Mouse (Mus musculus) MEL-GATA-1-ER (cell line): ENCODE measurements around the gene Gpd2.

Experiments used
- DNase-seq: peaks from one replicate; pipeline ENCODE4 v3.0.0-alpha.2; 2012; ENCODE audit warnings: low read depth; ENCODE audit errors: extremely low read depth

Gene Gpd2

GRCm38 (mm10) chr2:57296069-57296468, 58.6 kb downstream of the Gpd2 start:
- DNase-seq: no peak

GRCm38 (mm10) chr2:57297226-57297625, 59.8 kb downstream of the Gpd2 start:
- DNase-seq: no peak

GRCm38 (mm10) chr2:57301539-57301938, 64.1 kb downstream of the Gpd2 start:
- DNase-seq: no peak

GRCm38 (mm10) chr2:57304212-57304611, 66.8 kb downstream of the Gpd2 start:
- no peak for DNase-seq

GRCm38 (mm10) chr2:57312268-57312797, 74.9 kb downstream of the Gpd2 start:
- DNase-seq: no peak

GRCm38 (mm10) chr2:57316055-57316454, 78.6 kb downstream of the Gpd2 start:
- DNase-seq: peak; percentile 50

GRCm38 (mm10) chr2:57318336-57318735, 80.9 kb downstream of the Gpd2 start:
- no peak for DNase-seq

GRCm38 (mm10) chr2:57326091-57326490, 88.7 kb downstream of the Gpd2 start:
- no peak for DNase-seq

- no peak for DNase-seq
Observed at GRCm38 (mm10) chr2:57329327-57329726, 91.9 kb downstream of the Gpd2 start.

- no peak for DNase-seq
Observed at GRCm38 (mm10) chr2:57330812-57331211, 93.4 kb downstream of the Gpd2 start.

- no peak for DNase-seq
Observed at GRCm38 (mm10) chr2:57331266-57331665, 93.8 kb downstream of the Gpd2 start.

GRCm38 (mm10) chr2:57333481-57333880, 96.0 kb downstream of the Gpd2 start:
- no peak for DNase-seq

GRCm38 (mm10) chr2:57335397-57335796, 98.0 kb downstream of the Gpd2 start:
- DNase-seq: no peak

- DNase-seq: no peak
Observed at GRCm38 (mm10) chr2:57338779-57339178, 101.3 kb downstream of the Gpd2 start.

GRCm38 (mm10) chr2:57342910-57343309, 105.5 kb downstream of the Gpd2 start:
- DNase-seq: no peak

- DNase-seq: peak; percentile 73
Observed at GRCm38 (mm10) chr2:57350615-57351014, 113.2 kb downstream of the Gpd2 start.

GRCm38 (mm10) chr2:57353722-57354432, 116.4 kb downstream of the Gpd2 start:
- DNase-seq: no peak

- no peak for DNase-seq
Observed at GRCm38 (mm10) chr2:57354848-57355247, 117.4 kb downstream of the Gpd2 start.

GRCm38 (mm10) chr2:57356222-57356822, 118.9 kb downstream of the Gpd2 start:
- no peak for DNase-seq

GRCm38 (mm10) chr2:57362503-57362902, 125.1 kb downstream of the Gpd2 start:
- no peak for DNase-seq

- DNase-seq: no peak
Observed at GRCm38 (mm10) chr2:57374647-57375046, 137.2 kb downstream of the Gpd2 start.

- DNase-seq: no peak
Observed at GRCm38 (mm10) chr2:57375138-57375837, 137.9 kb downstream of the Gpd2 start.
